9 mouse cellular contexts compared by ENCODE assay signal in the genomic region with DNA sequence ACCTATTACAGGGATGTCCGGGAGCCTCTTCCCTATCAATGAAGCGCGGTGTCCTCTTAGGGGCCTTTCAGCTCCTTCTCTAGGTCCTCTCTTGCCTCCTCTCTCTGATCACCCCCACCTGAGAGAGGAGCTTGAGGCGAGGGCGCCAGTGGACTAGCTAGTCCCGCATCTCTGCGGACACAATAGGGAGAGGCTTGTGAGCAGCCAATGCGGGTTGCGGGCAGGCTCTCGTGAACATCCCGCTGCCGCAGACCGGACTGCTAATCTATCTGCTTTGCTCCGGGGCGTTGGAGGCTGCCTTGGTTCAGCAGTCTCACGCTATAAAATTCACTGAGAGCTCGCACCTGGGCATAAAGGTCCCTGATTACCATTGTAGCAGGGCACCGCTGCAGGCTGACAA.
DNase-seq lines count a peak whose midpoint lies in the region; ATAC-seq lines count a peak whose summit lies in the region.
"Had no signal": no experiment of that assay in that cellular context is flagged by ENCODE, and none has a peak within 500 bp of the region (broad histone marks: within the 10 kb centered on the region; RNA-seq: fewer than 3 reads in every experiment).

No protein-coding gene starts in this region.

- ATAC-seq in heart, embryonic 16.5 days (replicated peaks; ENCODE audit: extremely low read depth, insufficient read depth, low FRiP score) = no peak
- ATAC-seq in forebrain, embryonic 13.5 days = peak; percentile 52; the same call in 1 of the 2 replicates
- ATAC-seq: Patski had no signal

- H3K27me3 ChIP-seq in heart, embryonic 16.5 days (ENCODE audit: control insufficient read depth, insufficient read depth, low read length) = peaks cover 17% of the 10 kb centered on the region
- H3K27me3 ChIP-seq in forebrain, embryonic 13.5 days = no peaks in the 10 kb centered on the region

- no peaks in the 10 kb centered on the region for H3K9me3 ChIP-seq in heart, embryonic 16.5 days (replicated peaks; ENCODE audit: control insufficient read depth, low read length)
- no peaks in the 10 kb centered on the region for H3K9me3 ChIP-seq in forebrain, embryonic 13.5 days (replicated peaks)

- peak overlapping the region; percentile 60 for H3K4me3 ChIP-seq in heart, embryonic 16.5 days (ENCODE audit: low read length)
- H3K4me3 ChIP-seq in forebrain, embryonic 13.5 days = peak overlapping the region; percentile 58

- H3K9ac ChIP-seq in heart, embryonic 16.5 days (ENCODE audit: low read length) = peak overlapping the region; percentile 59
- peak overlapping the region; percentile 74 for H3K9ac ChIP-seq in forebrain, embryonic 13.5 days

- no peak for DNase-seq in heart, postnatal 4 days
- peak; percentile 49 for DNase-seq in brain, adult 2 months (ENCODE audit: low read depth, low spot score)
- DNase-seq in left cerebral cortex, postnatal 25 days (ENCODE audit: low spot score in 2 of 2) = peak; percentile 14 to 38
- peak; percentile 68 for DNase-seq in retina, postnatal 1 day
- no peak for DNase-seq in c-Kit-positive CD71-positive TER-119-positive erythroid progenitor cells, embryonic 14.5 days (ENCODE audit: low spot score)
- no peak for DNase-seq in heart, postnatal 14 days

- no peak overlapping the region for H3K27ac ChIP-seq in heart, embryonic 16.5 days (ENCODE audit: low read length)
- H3K27ac ChIP-seq in forebrain, embryonic 13.5 days = peak overlapping the region; percentile 63

- WGBS in heart, embryonic 16.5 days = under 1% methylated on average over 18 of the region's 18 CpGs
- WGBS in forebrain, embryonic 13.5 days = 0% methylated on average over 18 of the region's 18 CpGs

- peaks cover 12% of the 10 kb centered on the region for H3K4me1 ChIP-seq in heart, embryonic 16.5 days (ENCODE audit: control insufficient read depth, insufficient read depth, low read length)
- peaks cover 14% of the 10 kb centered on the region; the same call in 1 of the 2 replicates for H3K4me1 ChIP-seq in forebrain, embryonic 13.5 days

- peak overlapping the region; percentile 95 for H3K4me2 ChIP-seq in heart, embryonic 16.5 days (ENCODE audit: low read depth, low read length)
- H3K4me2 ChIP-seq in forebrain, embryonic 13.5 days = peak overlapping the region; percentile 82

- intact Hi-C loops in left cerebral cortex, postnatal 25 days (cut with DNase I) = no loop called here
- intact Hi-C loops in heart, postnatal 14 days (cut with DNase I) = no loop called here

- H3K36me3 ChIP-seq in heart, embryonic 16.5 days (ENCODE audit: control insufficient read depth, insufficient read depth) = no peaks in the 10 kb centered on the region
- no peaks in the 10 kb centered on the region for H3K36me3 ChIP-seq in forebrain, embryonic 13.5 days (ENCODE audit: poor library complexity, severe bottlenecking)

Comparison
In these comparisons a context has a peak if more than half of its experiments do, and no peak if none do; other contexts are left out.
1. DNase-seq: peak in brain, adult 2 months (single experiment), left cerebral cortex, postnatal 25 days (2 of 2) and retina, postnatal 1 day (single experiment); none in heart, postnatal 4 days (single experiment), c-Kit-positive CD71-positive TER-119-positive erythroid progenitor cells, embryonic 14.5 days (single experiment) and heart, postnatal 14 days (0 of 2).